Mouse (Mus musculus): Measurements from ENCODE around the gene Cox17.
A peak's percentile ranks its signal among the peaks of the same experiment; 100 is the strongest.

- TF ChIP-seq EP300 (IDR thresholded peaks at IDR 0.05; ENCODE audit: insufficient read depth, low read depth, low read length) (0 out of 2 replicates have a peak, but pooled peaks have one; percentile 40), CTCF (IDR thresholded peaks at IDR 0.05) (no peak), POLR2A (IDR thresholded peaks at IDR 0.05; ENCODE audit: insufficient read depth, low read depth, low read length) (no peak)
Measured at GRCm38 (mm10) chr16:38373439-38373838, 26.6 kb downstream of the Cox17 start.

All from heart, adult 2 months (tissue).